Mouse (Mus musculus): ENCODE measurements around the gene Zfp553. TPM values are rescaled to one million over a fixed set of nuclear protein-coding genes. Genes with fewer than 3 reads are reported as not detected.

Gene Zfp553
- polyA plus RNA-seq (2015; fragmentation: Nextera tagmentation; extraction: Ambion mirVana): 45.2 and 46.0 TPM in 2 replicates

DNA sequence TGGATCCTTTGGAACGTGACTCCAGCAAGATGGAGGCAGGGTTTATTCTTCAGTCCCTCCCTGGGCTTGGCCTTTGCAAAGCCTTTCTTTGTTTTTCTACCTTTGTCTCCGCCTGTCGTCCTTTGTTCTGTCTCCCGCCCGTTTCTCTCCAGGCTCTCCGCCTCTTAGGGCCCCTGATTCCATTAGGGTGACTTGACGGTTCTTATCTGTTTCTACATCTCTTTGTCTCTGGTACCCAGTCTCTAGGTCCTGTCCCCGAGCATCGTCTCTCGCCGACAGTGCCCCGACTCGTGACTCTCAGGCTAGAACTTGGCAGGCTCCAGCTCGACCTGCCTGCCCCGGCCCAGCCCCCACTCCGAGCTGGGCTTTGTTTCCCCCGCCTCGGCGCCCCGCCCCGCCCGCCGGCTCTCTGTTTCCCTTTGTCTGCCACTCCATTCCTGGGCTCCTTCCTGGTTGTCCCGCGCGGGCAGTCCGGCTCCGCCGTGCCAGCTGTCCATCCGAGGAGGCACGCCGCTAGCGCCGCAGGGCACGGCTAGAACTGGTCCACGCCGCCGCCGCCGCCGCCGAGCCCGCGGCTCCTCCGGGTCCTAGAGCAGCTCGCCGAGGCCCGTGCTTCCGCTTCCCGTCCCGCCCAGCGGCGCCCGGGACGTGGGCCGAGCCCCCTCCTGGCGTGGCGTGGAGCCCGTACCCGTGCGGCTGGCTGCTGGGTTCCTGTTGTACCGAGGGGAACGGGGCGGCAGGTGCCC is at the start of gene Zfp553, which contains the start of gene Sept1:
TSS of gene Zfp553 (plus strand) at position 440 of the 746 bp plus-strand sequence.
TSS of gene Sept1 (minus strand) at position 509 of the 746 bp plus-strand sequence.
- peak within 1 kb of the TSS; percentile 98 for H3K4me3 ChIP-seq (ENCODE audit: low read length)
- H3K27me3 ChIP-seq (ENCODE audit: insufficient read depth, low read length): no peaks in the 10 kb centered on the region
- no peaks in the 10 kb centered on the region for H3K9me3 ChIP-seq (ENCODE audit: low read length)
- peak within 1 kb of the TSS; percentile 77 for H3K4me2 ChIP-seq (replicated peaks; ENCODE audit: low read depth, low read length)
- peak; percentile 92 for ATAC-seq (ENCODE audit: low FRiP score, low TSS enrichment)
- peaks cover 38% of the 10 kb centered on the region for H3K36me3 ChIP-seq (ENCODE audit: insufficient read depth, low read length)
- under 1% methylated on average over 63 of the region's 64 CpGs for WGBS
- peak within 1 kb of the TSS; percentile 97 for H3K9ac ChIP-seq (replicated peaks; ENCODE audit: low read length)
- peak within 1 kb of the TSS; percentile 99 for H3K27ac ChIP-seq (ENCODE audit: low read length)
- peaks cover 31% of the 10 kb centered on the region for H3K4me1 ChIP-seq (ENCODE audit: insufficient read depth, low read length)

DNA sequence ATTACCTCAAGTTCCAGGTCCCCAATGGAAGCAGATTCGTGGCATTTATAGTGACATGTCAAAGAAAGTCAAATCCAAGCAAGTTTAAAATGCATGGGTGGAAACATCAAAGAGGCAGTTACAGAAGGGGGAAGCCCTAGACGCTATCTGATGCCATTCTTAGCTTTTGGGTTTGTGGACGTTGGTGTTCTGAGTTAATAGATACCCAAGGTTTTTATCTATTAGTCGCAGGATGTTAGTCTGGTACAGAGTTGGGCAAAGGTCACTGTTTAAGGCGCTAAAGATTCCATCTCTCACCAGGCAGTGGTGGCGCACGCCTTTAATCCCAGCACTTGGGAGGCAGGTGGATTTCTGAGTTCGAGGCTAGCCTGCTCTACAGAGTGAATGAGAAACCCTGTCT is 49.5 kb upstream of the Zfp553 start:
- Histone ChIP-seq H3K36me3 (ENCODE audit: insufficient read depth, low read length) (no peaks in the 10 kb centered on the region), H3K4me1 (ENCODE audit: insufficient read depth, low read length) (no peaks in the 10 kb centered on the region), H3K9me3 (ENCODE audit: low read length) (no peaks in the 10 kb centered on the region), H3K4me3 (ENCODE audit: low read length) (no peak overlapping the region), H3K4me2 (replicated peaks; ENCODE audit: low read depth, low read length) (no peak overlapping the region), H3K9ac (replicated peaks; ENCODE audit: low read length) (no peak overlapping the region), H3K27ac (ENCODE audit: low read length) (no peak overlapping the region), H3K27me3 (ENCODE audit: insufficient read depth, low read length) (no peaks in the 10 kb centered on the region)
- WGBS: 69% methylated on average over 8 of the region's 8 CpGs
- ATAC-seq (ENCODE audit: low FRiP score, low TSS enrichment): 0 out of 2 replicates have a peak, but pooled peaks have one; percentile 12

DNA sequence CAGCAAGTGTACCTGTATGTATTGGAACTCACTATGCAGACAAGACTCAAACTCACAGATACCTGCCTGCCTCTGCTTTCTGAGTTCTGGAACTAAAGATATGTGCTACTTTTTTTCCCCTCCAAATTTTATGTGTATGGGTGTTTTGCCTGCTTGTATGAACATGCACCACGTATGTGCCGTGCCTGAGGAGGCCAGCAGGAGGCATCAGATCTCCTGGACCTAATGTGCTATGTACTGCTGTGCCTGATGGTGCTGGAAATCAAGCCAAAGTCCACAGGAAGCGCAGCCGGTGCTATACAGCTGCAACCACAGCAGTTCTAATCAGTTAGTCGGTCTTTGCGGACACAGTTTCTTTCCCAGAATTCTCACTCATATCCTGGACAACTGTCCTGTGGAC is 49.0 kb upstream of the Zfp553 start:
- Histone ChIP-seq H3K4me2 (replicated peaks; ENCODE audit: low read depth, low read length) (no peak overlapping the region), H3K27me3 (ENCODE audit: insufficient read depth, low read length) (no peaks in the 10 kb centered on the region), H3K27ac (ENCODE audit: low read length) (no peak overlapping the region), H3K4me3 (ENCODE audit: low read length) (no peak overlapping the region), H3K9me3 (ENCODE audit: low read length) (no peaks in the 10 kb centered on the region), H3K36me3 (ENCODE audit: insufficient read depth, low read length) (no peaks in the 10 kb centered on the region), H3K9ac (replicated peaks; ENCODE audit: low read length) (no peak overlapping the region), H3K4me1 (ENCODE audit: insufficient read depth, low read length) (no peaks in the 10 kb centered on the region)
- ATAC-seq (ENCODE audit: low FRiP score, low TSS enrichment): no peak
- 78% methylated on average over 6 of the region's 6 CpGs for WGBS

DNA sequence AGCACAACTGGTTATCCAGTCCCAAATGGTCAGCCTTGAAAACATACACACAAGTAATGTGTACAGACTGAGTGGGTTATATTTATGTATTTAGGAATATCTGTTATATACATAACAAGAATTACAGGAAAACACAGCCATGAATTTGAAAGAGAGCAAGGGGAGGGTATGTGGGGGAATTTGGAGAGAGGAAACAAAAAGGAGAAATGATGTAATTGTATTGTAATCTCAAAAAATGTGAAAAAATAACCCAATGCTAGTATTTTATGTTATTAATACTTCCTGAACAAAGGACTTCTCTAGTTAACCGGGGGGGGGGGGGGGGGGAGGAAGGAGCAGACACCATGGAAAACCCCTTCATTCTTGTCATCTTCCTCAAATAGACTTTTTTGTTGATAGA is 48.1 kb upstream of the Zfp553 start:
- H3K36me3 ChIP-seq (ENCODE audit: insufficient read depth, low read length): no peaks in the 10 kb centered on the region
- no peaks in the 10 kb centered on the region for H3K9me3 ChIP-seq (ENCODE audit: low read length)
- 38% methylated on average over 1 of the region's 1 CpGs for WGBS
- no peaks in the 10 kb centered on the region for H3K27me3 ChIP-seq (ENCODE audit: insufficient read depth, low read length)
- no peak overlapping the region for H3K4me3 ChIP-seq (ENCODE audit: low read length)
- H3K4me1 ChIP-seq (ENCODE audit: insufficient read depth, low read length): no peaks in the 10 kb centered on the region
- no peak overlapping the region for H3K27ac ChIP-seq (ENCODE audit: low read length)
- H3K9ac ChIP-seq (replicated peaks; ENCODE audit: low read length): no peak overlapping the region
- ATAC-seq (ENCODE audit: low FRiP score, low TSS enrichment): no peak
- H3K4me2 ChIP-seq (replicated peaks; ENCODE audit: low read depth, low read length): no peak overlapping the region

DNA sequence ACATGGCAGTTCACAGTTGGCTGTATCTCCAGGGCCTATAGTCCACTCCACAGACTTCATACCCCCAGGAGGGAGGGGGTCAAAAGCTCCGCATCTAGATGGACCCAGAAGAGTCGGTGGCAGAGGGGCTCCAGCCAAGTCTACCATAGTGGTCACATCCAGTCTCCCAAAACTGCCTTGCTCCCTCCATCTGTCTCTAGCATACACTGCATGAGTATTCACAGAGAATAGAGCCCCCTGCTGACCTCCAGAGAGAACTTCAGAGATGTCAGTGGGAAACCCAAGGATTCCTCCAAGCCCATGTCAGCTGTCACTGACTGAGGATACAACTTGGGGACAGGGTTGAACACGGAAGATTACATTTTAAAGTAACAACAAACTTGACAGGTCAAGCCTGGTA is 47.3 kb upstream of the Zfp553 start:
- Histone ChIP-seq H3K4me3 (ENCODE audit: low read length) (no peak overlapping the region), H3K36me3 (ENCODE audit: insufficient read depth, low read length) (no peaks in the 10 kb centered on the region), H3K9ac (replicated peaks; ENCODE audit: low read length) (no peak overlapping the region), H3K9me3 (ENCODE audit: low read length) (no peaks in the 10 kb centered on the region), H3K27me3 (ENCODE audit: insufficient read depth, low read length) (no peaks in the 10 kb centered on the region), H3K4me2 (replicated peaks; ENCODE audit: low read depth, low read length) (no peak overlapping the region), H3K27ac (ENCODE audit: low read length) (no peak overlapping the region), H3K4me1 (ENCODE audit: insufficient read depth, low read length) (no peaks in the 10 kb centered on the region)
- WGBS: 65% methylated on average over 3 of the region's 3 CpGs
- peak; percentile 50; the same call in 1 of the 2 replicates for ATAC-seq (ENCODE audit: low FRiP score, low TSS enrichment)

DNA sequence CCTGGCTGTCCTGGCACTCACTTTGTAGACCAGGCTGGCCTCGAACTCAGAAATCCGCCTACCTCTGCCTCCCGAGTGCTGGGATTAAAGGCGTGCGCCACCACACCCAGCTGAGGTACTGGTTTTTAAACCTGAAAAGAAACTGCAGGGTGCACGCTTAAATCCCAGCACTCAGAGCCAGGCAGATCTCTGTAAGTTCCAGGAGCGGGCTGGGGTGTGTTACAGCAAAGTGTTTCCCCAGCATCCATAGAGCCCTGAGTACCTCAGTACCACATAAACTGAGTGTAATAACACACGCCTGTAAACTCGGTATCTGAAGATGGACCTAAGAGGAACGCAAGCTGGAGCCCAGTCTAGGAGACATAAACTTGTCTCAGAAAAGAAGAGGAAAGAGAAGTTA is 45.5 kb upstream of the Zfp553 start:
- WGBS: 72% methylated on average over 10 of the region's 10 CpGs
- Histone ChIP-seq H3K4me3 (ENCODE audit: low read length) (no peak overlapping the region), H3K27me3 (ENCODE audit: insufficient read depth, low read length) (no peaks in the 10 kb centered on the region), H3K36me3 (ENCODE audit: insufficient read depth, low read length) (peaks cover 14% of the 10 kb centered on the region), H3K9ac (replicated peaks; ENCODE audit: low read length) (no peak overlapping the region), H3K4me1 (ENCODE audit: insufficient read depth, low read length) (no peaks in the 10 kb centered on the region), H3K4me2 (replicated peaks; ENCODE audit: low read depth, low read length) (no peak overlapping the region), H3K27ac (ENCODE audit: low read length) (no peak overlapping the region), H3K9me3 (ENCODE audit: low read length) (no peaks in the 10 kb centered on the region)
- no peak for ATAC-seq (ENCODE audit: low FRiP score, low TSS enrichment)

DNA sequence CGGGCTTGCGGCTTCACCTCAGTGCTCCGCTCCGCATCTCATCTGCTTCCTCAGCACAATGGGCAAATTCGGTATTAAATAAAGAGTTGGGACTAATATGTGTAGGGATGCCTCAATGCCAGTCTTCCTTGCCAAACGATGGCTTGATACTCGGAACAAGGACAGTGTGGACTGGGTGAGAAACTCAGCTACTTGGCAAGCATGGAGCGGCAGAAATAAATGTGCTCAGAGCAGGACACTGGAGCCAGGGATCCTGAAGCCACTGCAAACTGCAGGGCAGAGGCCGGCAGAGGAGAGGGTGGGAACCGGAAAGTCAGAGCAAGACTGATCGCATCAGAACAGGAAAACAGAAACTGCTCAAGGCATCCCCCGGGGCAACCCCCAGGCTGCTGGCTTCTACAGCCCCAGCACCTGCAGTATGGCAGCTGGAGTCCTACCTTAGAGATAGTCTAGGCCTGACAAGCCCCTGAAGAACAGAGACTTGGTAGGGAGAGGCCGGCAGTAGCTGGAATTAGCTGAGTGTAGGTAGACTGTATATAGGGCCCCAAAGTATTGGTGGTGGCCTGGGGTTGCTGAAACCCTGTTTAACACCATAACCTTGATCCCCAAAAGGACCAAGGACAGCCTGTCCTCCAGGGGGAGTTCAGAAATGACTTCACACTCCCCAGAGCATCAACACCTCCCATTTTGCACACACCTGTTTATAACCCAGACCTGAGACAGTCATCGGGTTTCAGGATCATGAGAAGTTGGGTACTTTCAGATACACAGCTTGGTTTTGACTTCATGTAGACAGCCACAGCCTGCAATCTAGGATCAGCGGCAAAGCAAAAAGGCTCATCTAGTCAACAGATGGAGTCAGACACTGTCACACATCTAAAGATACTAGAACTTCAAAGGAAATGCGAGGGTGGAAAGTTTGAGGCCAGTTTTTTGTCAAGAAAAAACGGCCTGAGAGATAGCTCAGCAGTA is 44.3 kb upstream of the Zfp553 start:
- H3K4me3 ChIP-seq (ENCODE audit: low read length): no peak overlapping the region
- H3K27ac ChIP-seq (ENCODE audit: low read length): no peak overlapping the region
- H3K4me2 ChIP-seq (replicated peaks; ENCODE audit: low read depth, low read length): no peak overlapping the region
- H3K9ac ChIP-seq (replicated peaks; ENCODE audit: low read length): no peak overlapping the region
- no peaks in the 10 kb centered on the region for H3K9me3 ChIP-seq (ENCODE audit: low read length)
- no peak for ATAC-seq (ENCODE audit: low FRiP score, low TSS enrichment)
- no peaks in the 10 kb centered on the region for H3K27me3 ChIP-seq (ENCODE audit: insufficient read depth, low read length)
- WGBS: 79% methylated on average over 17 of the region's 17 CpGs
- no peaks in the 10 kb centered on the region for H3K4me1 ChIP-seq (ENCODE audit: insufficient read depth, low read length)
- H3K36me3 ChIP-seq (ENCODE audit: insufficient read depth, low read length): peaks cover 26% of the 10 kb centered on the region

DNA sequence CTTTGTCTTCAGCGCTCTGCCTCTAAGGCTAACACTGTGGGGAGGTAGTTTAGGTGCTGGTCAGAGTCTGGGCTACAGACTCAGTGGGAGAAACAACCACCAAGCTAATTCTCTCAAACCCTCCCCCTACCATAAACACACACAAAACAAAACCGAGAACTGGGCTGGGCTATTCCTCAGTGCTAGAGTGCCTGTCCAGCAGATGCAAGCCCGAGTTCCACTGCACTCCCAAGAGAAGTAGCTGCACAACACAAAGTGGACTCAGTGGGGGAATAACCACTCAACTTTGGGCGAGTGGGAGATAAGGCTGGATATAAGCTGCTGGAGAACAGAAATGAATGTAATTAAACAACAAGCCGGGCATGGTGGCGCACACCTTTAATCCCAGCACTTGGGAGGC is 42.2 kb upstream of the Zfp553 start:
- 80% methylated on average over 6 of the region's 6 CpGs for WGBS
- Histone ChIP-seq H3K4me3 (ENCODE audit: low read length) (no peak overlapping the region), H3K9me3 (ENCODE audit: low read length) (no peaks in the 10 kb centered on the region), H3K36me3 (ENCODE audit: insufficient read depth, low read length) (peaks cover 35% of the 10 kb centered on the region), H3K4me1 (ENCODE audit: insufficient read depth, low read length) (peaks cover 12% of the 10 kb centered on the region), H3K4me2 (replicated peaks; ENCODE audit: low read depth, low read length) (no peak overlapping the region), H3K27me3 (ENCODE audit: insufficient read depth, low read length) (no peaks in the 10 kb centered on the region), H3K9ac (replicated peaks; ENCODE audit: low read length) (no peak overlapping the region), H3K27ac (ENCODE audit: low read length) (no peak overlapping the region)
- no peak for ATAC-seq (ENCODE audit: low FRiP score, low TSS enrichment)

DNA sequence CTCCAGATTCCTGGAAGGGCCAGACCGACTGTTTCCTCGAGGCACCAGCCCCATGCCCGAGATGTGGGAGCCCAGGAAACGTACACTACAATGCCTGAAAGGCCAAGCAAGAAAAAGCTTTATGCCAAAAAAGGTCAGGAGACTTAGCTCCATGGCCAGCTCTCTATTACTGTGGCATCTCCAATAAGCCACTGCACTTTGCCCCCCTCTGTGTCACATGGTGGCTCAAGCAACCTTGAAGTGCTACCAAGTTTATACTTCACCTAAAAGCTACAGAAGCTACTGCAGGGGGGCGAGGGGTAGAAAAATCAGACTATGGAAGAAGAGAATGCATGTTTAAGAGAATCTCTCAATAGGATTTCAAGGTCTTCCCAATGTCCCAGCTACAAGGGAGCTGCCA is 39.9 kb upstream of the Zfp553 start:
- H3K27ac ChIP-seq (ENCODE audit: low read length): no peak overlapping the region
- peaks cover 19% of the 10 kb centered on the region for H3K4me1 ChIP-seq (ENCODE audit: insufficient read depth, low read length)
- H3K27me3 ChIP-seq (ENCODE audit: insufficient read depth, low read length): no peaks in the 10 kb centered on the region
- H3K4me2 ChIP-seq (replicated peaks; ENCODE audit: low read depth, low read length): no peak overlapping the region
- 90% methylated on average over 5 of the region's 5 CpGs for WGBS
- no peak overlapping the region for H3K9ac ChIP-seq (replicated peaks; ENCODE audit: low read length)
- H3K4me3 ChIP-seq (ENCODE audit: low read length): no peak overlapping the region
- no peaks in the 10 kb centered on the region for H3K9me3 ChIP-seq (ENCODE audit: low read length)
- peaks cover 45% of the 10 kb centered on the region for H3K36me3 ChIP-seq (ENCODE audit: insufficient read depth, low read length)
- ATAC-seq (ENCODE audit: low FRiP score, low TSS enrichment): no peak

Data from kidney, embryonic 16.5 days (tissue).